Mouse (Mus musculus) erythroblast, embryonic 14.5 days (primary cell): ENCODE data around the gene Tex2.

Experiments
- GATA1 ChIP-seq: IDR thresholded peaks from 2 replicates; pipeline ENCODE4 v1.6.1; 2012; ENCODE audit warnings: low read length, inconsistent platforms, mixed read lengths
- TAL1 ChIP-seq: IDR thresholded peaks from 3 replicates; pipeline ENCODE4 v1.6.1; 2012; ENCODE audit warnings: low read length, inconsistent platforms, mixed read lengths

DNA sequence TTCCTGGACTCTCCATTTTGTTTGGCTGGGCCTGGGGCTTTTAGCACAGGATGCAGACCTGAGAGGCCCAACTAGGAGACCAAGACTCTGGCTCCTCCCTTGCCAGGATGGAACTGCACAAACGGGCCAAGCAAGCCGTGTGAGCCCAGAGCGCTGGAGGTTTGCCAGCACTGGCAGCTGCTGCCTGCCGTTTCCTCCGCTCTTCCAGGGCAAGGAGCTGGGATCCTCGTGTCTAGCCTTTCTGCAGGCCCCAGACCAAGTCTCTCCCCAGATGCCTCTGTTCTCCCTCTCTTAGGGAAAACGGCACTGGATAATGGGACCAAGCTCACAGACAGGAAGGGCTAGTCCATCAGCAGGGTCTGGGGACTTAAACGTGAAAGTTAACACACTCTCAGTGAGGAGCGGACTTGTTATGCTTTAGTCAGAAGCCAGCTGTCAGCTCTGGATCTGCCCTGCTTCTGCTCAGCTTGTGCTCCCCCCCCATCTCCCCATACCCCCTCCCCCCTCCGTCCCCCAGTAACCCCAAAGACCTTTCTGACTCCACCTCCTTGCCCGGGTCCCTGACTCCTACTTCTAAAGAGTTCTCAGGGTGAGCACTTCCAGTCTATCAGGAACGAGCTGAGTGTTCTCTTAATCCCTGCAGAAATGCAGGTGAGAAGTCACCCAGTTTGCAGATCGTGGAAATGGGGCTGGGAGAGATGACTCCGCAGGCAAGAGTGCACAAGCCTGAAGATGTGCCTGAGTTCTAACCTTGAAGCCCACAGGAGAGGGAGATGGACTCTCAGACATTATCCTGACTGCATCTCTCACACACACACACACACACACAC, 45.0 kb upstream of the Tex2 start:
- TF ChIP-seq TAL1 (no peak), GATA1 (no peak)
